Mouse (Mus musculus): ENCODE results near the gene Trim71.

Gene Trim71

GRCm38 (mm10) chr9:114477019-114477418 is 87.2 kb downstream of the Trim71 start:
- no peak for DNase-seq

DNA sequence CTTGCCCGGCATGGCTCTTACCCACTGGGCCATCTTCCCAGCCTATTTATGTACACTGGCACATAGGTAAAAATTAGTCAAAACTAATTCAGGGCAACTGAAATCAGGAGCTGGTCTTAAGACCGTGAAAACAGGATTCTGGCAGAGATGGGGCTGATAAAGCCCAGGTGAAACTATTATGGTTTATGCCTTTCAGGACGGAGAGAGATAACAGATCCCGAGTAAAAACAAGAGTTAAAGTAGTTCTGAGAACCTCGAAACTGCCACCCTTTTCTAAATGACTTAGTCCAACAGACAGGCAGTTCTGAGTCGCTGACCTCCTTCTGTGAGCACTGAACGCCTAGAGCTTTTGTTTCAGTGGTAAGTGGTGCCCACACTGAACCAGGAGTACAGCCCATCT is 92.3 kb downstream of the Trim71 start:
- no peak for DNase-seq

DNA sequence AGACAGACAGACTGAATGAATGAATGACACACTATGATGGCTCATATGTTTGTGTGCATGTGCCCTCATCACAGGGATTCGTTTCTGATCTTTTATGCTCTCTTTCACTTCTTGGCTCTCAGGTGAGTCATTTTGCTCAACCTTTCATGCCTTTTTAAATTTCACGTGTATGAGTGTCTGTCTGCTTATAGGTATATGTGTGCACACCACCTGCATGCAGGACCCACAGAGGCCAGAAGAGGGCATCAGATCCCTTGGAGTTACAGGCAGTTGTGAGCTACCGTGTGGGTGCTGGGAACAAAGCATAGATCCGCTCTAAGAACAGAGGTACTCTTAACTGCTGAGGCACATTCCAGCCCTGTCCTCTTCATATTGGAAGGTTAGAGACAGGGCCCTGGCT is 95.5 kb downstream of the Trim71 start:
- DNase-seq = peak in 1 of 2 experiments; percentile 30

- DNase-seq = no peak
These were observed 96.0 kb downstream of the Trim71 start for GRCm38 (mm10) chr9:114468217-114468616.

- no peak for DNase-seq
These were observed 97.3 kb downstream of the Trim71 start for GRCm38 (mm10) chr9:114466871-114467270.

DNA sequence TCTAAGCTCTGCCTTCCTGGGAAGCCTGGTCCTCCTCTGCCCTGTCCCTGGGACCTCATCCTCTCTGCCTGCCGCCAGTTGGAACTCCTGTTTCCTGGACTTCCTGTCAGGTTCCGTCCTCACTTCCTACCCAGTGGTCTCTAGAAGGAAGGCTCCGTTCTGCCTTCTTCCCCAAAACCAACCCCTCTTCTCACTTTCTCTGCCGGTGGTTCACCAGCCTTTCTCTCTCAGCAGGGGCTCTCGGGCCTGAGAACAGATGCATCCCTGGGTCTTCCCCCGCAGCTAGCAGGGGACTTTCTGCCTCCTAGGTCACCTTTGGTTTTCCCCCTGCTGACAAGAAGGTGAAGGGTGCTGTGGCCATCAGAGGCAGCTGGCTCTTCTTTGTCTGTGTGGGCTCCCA is 98.7 kb downstream of the Trim71 start:
- DNase-seq = no peak

- DNase-seq = no peak
These were observed 101.6 kb downstream of the Trim71 start for GRCm38 (mm10) chr9:114462569-114462968.

DNA sequence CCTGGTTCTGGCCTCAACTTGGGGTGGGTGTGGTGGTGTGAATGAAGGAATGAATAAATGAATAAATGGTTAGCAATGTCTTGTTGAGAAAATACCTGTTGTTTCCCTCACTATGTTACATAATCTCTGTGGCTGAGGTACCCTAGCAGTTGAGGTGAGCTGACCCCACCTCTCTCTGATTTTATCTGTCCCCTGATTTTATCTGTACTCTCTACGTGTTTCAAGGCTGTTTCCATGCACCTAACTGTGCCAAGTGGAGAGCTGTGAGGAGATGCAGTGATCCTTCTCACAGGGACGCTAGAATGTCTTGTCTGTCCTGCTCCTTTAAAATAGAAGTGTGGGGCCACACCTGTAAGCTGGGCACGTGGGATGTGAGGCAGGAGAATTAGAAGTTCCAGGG is 105.7 kb downstream of the Trim71 start:
- no peak for DNase-seq
